Mouse (Mus musculus) stomach, embryonic 15.5 days (tissue): ENCODE measurements around the gene Nbl1. TPM values are rescaled to one million over a fixed set of nuclear protein-coding genes. Genes with fewer than 3 reads are reported as not detected.

ENCODE experiments used
- ATAC-seq: fragments of 200-750 bp; cut with Nextera tagmentation; 2 replicates; pipeline ENCODE4 v1.8.0; 2017; ENCODE audit warnings: low read depth, moderate number of reproducible peaks, moderate TSS enrichment; ENCODE audit not compliant: insufficient read depth, low FRiP score
- H3K27ac ChIP-seq: fragments of 300-500 bp; sonication (generic); 2 replicates; pipeline ENCODE4 v1.5.1; 2015; ENCODE audit warnings: mild to moderate bottlenecking, inconsistent platforms
- H3K27me3 ChIP-seq: fragments of 300-500 bp; sonication (generic); replicated peaks from 2 replicates; pipeline ENCODE4 v1.6.1; 2015; ENCODE audit warnings: inconsistent platforms
- H3K36me3 ChIP-seq: fragments of 300-500 bp; sonication (generic); 2 replicates; pipeline ENCODE4 v1.6.1; 2015; ENCODE audit warnings: inconsistent platforms
- H3K4me1 ChIP-seq: fragments of 300-500 bp; sonication (generic); 2 replicates; pipeline ENCODE4 v1.6.1; 2015; ENCODE audit warnings: inconsistent platforms
- H3K4me2 ChIP-seq: fragments of 300-500 bp; sonication (generic); 2 replicates; pipeline ENCODE4 v1.6.1; 2015; ENCODE audit warnings: mild to moderate bottlenecking, inconsistent platforms
- H3K4me3 ChIP-seq: fragments of 300-500 bp; sonication (generic); replicated peaks from 2 replicates; pipeline ENCODE4 v1.5.1; 2015; ENCODE audit warnings: inconsistent platforms
- H3K9ac ChIP-seq: fragments of 300-500 bp; sonication (generic); 2 replicates; pipeline ENCODE4 v1.6.1; 2015; ENCODE audit warnings: inconsistent platforms
- H3K9me3 ChIP-seq: fragments of 300-500 bp; sonication (generic); 2 replicates; pipeline ENCODE4 v1.6.1; 2016; ENCODE audit warnings: inconsistent platforms
- WGBS: fragments of 180-500 bp; shearing (Covaris S2); methylation state at CpG from one replicate; pipeline ENCODE4 v1.1.7; 2015; 5-methylcytosine and 5-hydroxymethylcytosine counted together
- polyA plus RNA-seq: library from polyadenylated mRNA; unstranded; fragments of >200 nt; fragmentation: Nextera tagmentation; extraction: Ambion mirVana; gene quantifications from 2 replicates; pipeline ENCODE4 v1.2.1, GENCODE M21; 2015

Nbl1 gene
- polyA plus RNA-seq, 1 experiment from 2014 or later: 64.6 TPM

DNA sequence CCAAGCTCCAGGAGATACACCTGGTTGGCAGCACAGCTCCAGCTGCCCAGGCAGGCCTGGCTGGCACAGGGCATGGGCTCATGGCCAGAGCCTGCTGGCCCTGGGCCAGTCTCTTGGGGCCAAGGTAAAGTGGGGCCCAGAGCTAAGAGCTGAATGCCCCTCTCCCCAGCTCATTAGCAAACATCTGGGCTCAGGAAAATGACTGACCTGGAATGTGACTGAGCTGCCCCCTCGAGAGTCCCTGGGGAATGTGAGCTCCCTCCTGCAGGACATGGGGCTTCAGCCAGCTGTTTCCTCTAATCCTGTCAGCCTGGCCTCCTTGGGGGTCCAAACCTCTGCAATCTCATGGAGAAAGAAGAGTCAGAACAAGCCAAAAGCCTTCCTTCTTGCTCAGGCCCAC lies 2.6 kb upstream of the Nbl1 start:
- Histone ChIP-seq H3K27me3 (peaks cover 13% of the 10 kb centered on the region; the same call in 1 of the 2 replicates), H3K36me3 (no peaks in the 10 kb centered on the region), H3K4me3 (no peak overlapping the region), H3K9me3 (no peaks in the 10 kb centered on the region), H3K27ac (peak overlapping the region; percentile 11; the same call in 1 of the 2 replicates), H3K9ac (no peak overlapping the region), H3K4me2 (no peak overlapping the region), H3K4me1 (peaks cover 34% of the 10 kb centered on the region)
- 9% methylated on average over 1 of the region's 1 CpGs for WGBS
- no peak for ATAC-seq

DNA sequence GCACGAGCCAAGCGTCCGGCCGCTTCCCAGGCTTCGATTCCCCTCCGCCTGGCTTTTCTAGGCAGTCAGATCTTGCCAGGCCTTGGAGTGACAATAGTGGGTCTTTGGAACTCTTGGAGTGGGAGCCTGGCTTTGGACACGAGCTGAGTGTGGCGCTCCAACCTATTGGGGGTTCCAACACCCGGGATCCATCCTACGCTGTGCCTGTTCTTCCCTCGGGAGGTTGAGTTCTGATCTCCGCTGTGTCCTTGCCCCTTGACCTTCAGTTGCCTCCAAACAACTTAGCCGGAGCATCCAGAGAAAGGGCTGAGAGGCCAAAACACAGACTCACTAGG lies 370 bp upstream of the Nbl1 start:
- H3K4me2 ChIP-seq: peak overlapping the region; percentile 97
- peak overlapping the region; percentile 77; the same call in 1 of the 2 replicates for H3K9ac ChIP-seq
- peaks cover 13% of the 10 kb centered on the region; the same call in 1 of the 2 replicates for H3K27me3 ChIP-seq
- H3K4me3 ChIP-seq: peak overlapping the region; percentile 74
- no peaks in the 10 kb centered on the region for H3K36me3 ChIP-seq
- WGBS: 27% methylated on average over 13 of the region's 13 CpGs
- no peaks in the 10 kb centered on the region for H3K9me3 ChIP-seq
- no peak for ATAC-seq
- H3K27ac ChIP-seq: peak overlapping the region; percentile 51; the same call in 1 of the 2 replicates
- H3K4me1 ChIP-seq: peaks cover 44% of the 10 kb centered on the region

DNA sequence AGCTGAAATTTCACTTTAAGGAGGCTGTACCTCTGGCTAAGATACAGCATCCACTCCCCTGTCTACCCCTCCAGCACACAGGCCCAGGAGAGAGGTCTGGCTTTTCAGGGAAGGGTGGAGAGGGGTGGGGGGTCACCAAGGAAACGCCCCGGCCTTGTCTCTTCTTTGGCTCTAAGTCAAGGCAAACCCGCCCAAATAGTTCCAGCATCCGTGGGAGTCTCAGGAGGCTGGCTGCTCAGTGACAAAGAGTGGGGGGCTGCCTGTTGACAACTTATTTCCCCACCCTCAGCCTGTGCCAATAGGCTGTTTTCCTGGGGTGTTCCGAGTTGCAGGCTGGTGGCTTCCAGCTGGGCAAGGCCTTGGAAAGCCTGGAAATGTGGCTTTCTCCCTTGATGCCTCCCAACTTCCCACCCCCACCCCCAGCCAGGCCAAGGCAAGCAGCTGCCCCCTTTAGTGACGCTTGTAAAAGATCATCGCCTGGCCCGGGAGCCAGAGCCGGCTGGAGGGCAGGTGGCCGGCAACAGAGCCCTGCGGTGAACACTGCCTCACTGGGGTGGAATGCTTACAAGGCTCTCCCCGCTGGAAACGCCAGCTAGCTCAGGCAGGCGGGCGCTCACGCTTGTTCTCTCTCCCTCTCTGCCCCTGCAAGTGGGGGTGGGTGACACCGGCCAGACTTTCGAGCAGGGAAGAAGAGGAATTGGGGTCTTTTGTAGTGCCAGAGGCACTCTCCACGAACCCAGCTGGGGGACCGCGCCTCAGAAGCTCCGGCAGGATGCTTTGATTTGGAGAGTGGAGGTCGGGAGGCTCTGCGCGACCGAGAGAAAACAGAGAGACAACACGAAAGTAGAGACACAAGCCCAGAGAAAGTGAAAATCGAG lies 1.1 kb downstream of the Nbl1 start:
- Histone ChIP-seq H3K27me3 (peaks cover 13% of the 10 kb centered on the region; the same call in 1 of the 2 replicates), H3K4me1 (peaks cover 46% of the 10 kb centered on the region), H3K27ac (peak overlapping the region; percentile 51; the same call in 1 of the 2 replicates), H3K4me3 (peak overlapping the region; percentile 74), H3K9me3 (no peaks in the 10 kb centered on the region), H3K36me3 (no peaks in the 10 kb centered on the region), H3K9ac (peak overlapping the region; percentile 77), H3K4me2 (peak overlapping the region; percentile 97)
- 6% methylated on average over 28 of the region's 28 CpGs for WGBS
- ATAC-seq: no peak

DNA sequence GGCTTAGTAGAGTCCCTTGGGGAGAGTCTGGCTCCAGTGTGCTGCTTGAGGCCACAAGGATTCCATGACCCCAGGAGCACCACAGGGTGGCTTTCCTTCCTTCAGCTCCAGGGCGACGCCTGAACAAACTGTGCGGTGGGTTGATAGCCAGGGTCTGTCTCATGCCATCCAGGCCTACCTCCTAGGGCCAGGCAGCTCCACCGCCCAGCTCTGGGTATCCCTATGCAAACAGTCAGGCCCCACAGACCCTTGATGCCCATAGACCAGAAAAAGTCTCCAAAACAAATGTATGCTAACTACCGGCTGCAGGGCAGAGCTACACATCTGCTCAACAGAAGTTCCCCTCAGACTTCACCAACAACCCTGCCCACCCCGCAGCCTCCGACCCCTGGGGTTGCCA lies 1.7 kb downstream of the Nbl1 start:
- WGBS: 52% methylated on average over 7 of the region's 7 CpGs
- Histone ChIP-seq H3K27me3 (peaks cover 13% of the 10 kb centered on the region; the same call in 1 of the 2 replicates), H3K9ac (no peak overlapping the region; the same call in 1 of the 2 replicates), H3K4me2 (peak overlapping the region; percentile 97), H3K4me3 (peak overlapping the region; percentile 74), H3K9me3 (no peaks in the 10 kb centered on the region), H3K36me3 (no peaks in the 10 kb centered on the region), H3K4me1 (peaks cover 41% of the 10 kb centered on the region), H3K27ac (no peak overlapping the region)
- no peak for ATAC-seq

DNA sequence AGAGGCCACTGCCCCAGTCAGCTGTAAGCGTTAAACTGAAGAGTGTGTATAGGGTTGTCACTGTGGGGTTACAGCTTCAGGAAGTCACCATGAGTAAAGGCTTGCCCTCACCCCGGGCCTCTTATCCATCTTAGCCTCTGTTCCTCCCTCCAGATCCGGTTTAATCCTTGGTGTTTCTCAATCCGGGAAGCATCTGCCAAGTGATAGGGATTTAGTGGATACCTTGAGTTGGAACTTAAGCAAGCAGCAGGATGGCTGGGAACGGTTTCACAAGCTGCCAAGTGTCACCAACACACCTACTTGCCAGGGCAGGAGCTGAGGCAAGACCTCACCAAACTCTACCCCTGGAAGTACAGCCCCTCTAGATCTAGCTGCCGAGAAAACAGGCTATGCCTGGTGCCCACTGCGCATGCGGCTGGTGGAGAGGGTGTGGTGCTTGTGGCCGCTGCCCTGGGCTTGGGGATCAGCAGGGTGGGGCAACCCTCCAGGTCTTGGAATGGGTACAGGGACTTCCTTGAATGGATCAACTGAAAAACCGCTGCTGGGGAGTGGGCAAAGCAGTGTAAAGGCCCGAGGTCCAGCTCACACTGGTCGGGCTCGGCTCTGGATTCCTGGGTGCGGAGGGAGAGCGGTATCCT lies 2.4 kb downstream of the Nbl1 start:
- H3K4me2 ChIP-seq: peak overlapping the region; percentile 97
- WGBS: 57% methylated on average over 15 of the region's 15 CpGs
- peak overlapping the region; percentile 74 for H3K4me3 ChIP-seq
- no peaks in the 10 kb centered on the region for H3K9me3 ChIP-seq
- no peak for ATAC-seq
- no peaks in the 10 kb centered on the region for H3K36me3 ChIP-seq
- H3K27ac ChIP-seq: no peak overlapping the region
- H3K4me1 ChIP-seq: peaks cover 41% of the 10 kb centered on the region
- H3K9ac ChIP-seq: no peak overlapping the region
- H3K27me3 ChIP-seq: peaks cover 13% of the 10 kb centered on the region; the same call in 1 of the 2 replicates

DNA sequence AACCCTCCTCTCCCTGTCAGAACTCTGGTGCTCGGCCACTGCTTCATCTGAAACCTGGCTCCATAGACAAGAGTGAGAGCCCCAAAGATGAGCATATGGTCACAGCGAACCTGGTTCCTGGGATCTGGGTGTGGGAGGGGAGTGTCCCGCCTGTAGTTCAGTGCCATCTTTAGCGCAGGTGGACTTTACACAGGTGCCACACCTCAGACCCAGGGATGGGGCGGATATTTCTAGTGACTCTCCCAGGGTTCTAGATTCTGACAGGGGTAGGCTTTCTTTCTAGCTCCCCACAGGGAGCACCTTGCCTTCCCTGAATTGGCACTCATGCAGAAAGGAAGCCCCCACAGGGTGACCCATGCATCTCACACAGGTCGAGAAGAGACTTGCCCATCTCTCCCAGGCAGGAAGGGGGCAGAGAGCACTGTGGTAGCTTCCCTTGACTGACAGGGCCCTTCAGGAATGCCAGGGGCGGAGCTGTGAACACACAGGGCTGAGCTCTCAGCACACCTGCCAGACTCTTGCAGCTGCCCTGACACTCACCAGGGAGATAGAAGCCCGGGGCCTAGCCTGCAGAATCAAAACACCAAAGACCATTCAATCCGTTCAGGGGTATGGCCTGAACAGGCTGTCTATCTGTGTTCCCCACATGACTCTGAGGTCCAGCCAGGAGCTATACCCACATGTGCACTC lies 3.7 kb downstream of the Nbl1 start:
- no peak for ATAC-seq
- Histone ChIP-seq H3K27ac (no peak overlapping the region), H3K36me3 (no peaks in the 10 kb centered on the region), H3K4me1 (peaks cover 38% of the 10 kb centered on the region), H3K9me3 (no peaks in the 10 kb centered on the region), H3K9ac (no peak overlapping the region), H3K4me2 (no peak overlapping the region), H3K4me3 (no peak overlapping the region), H3K27me3 (peaks cover 12% of the 10 kb centered on the region; the same call in 1 of the 2 replicates)
- 58% methylated on average over 9 of the region's 9 CpGs for WGBS

DNA sequence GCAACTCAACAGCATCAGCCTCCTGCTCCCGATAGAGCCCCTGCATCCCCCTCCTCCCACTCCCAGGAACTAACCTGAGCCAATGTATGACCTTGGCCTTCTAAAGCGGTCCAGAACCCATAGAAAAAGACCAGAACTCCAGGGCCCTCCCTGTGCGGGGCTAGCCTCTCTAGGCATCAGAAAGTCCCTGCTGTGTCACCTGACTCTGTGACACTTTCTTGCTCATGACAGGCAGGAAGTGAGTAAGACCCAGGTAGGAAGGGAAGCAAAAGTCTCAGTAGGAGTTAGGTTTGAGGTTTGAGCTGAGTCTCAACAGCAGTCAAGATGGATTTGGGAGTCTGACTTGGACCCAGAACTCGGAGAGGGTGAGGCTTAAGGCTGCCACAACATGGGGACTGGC lies 5.8 kb downstream of the Nbl1 start:
- peaks cover 34% of the 10 kb centered on the region for H3K4me1 ChIP-seq

DNA sequence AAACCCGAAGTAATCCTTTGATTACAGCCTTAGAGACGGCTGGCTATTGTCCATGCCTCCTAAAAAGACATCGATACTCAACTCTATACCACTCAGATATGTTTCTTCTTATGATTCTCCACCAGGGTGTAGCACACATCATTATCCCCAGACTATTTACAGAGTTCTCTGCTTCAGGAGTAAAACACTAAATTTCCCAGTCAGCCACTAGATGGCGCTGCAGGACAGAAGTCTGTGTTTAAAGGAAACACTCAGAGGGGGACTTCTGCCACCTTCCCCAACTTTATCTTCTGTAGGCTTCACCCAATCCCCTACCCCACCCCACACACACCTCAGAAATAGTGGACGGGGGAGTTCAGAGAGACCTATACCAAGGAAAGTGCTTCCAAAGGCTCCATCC lies 6.8 kb downstream of the Nbl1 start:
- Histone ChIP-seq H3K4me3 (no peak overlapping the region), H3K4me2 (no peak overlapping the region), H3K9ac (no peak overlapping the region), H3K27me3 (0 out of 2 replicates have a peak, but pooled peaks cover 3% of the 10 kb centered on the region), H3K27ac (no peak overlapping the region), H3K4me1 (peaks cover 25% of the 10 kb centered on the region), H3K9me3 (no peaks in the 10 kb centered on the region), H3K36me3 (no peaks in the 10 kb centered on the region)
- ATAC-seq: peak; percentile 11; the same call in 1 of the 2 replicates
- 14% methylated on average over 5 of the region's 5 CpGs for WGBS

More for the DNA sequence above, 5.8 kb downstream of the Nbl1 start:
- Histone ChIP-seq H3K4me3 (no peak overlapping the region), H3K27ac (0 out of 2 replicates have a peak overlapping the region, but pooled peaks have one; percentile 17), H3K9ac (no peak overlapping the region), H3K9me3 (no peaks in the 10 kb centered on the region), H3K36me3 (no peaks in the 10 kb centered on the region), H3K27me3 (0 out of 2 replicates have a peak, but pooled peaks cover 8% of the 10 kb centered on the region), H3K4me2 (no peak overlapping the region)
- ATAC-seq: no peak
- WGBS: 66% methylated on average over 4 of the region's 4 CpGs

DNA sequence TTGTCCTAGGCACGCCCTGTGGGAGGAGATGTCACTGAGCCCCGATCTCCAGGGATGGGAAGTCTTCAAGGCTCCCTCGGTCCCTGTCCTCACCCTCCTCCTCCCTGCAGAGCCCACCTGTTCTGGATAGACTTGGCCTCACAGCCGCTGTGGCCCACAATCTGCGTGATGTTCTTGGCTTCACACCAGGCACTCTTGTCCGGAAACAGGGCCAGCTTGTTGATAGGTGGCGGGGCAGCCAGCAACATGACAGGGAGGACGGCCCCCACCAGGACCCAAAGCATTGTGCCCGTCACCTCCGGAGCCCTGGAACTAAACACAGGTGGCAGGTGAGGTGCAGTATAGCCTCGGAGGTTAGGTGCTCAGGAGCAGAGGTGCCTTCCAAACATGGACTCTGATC lies 7.5 kb downstream of the Nbl1 start:
- WGBS: 69% methylated on average over 11 of the region's 11 CpGs
- ATAC-seq: no peak

DNA sequence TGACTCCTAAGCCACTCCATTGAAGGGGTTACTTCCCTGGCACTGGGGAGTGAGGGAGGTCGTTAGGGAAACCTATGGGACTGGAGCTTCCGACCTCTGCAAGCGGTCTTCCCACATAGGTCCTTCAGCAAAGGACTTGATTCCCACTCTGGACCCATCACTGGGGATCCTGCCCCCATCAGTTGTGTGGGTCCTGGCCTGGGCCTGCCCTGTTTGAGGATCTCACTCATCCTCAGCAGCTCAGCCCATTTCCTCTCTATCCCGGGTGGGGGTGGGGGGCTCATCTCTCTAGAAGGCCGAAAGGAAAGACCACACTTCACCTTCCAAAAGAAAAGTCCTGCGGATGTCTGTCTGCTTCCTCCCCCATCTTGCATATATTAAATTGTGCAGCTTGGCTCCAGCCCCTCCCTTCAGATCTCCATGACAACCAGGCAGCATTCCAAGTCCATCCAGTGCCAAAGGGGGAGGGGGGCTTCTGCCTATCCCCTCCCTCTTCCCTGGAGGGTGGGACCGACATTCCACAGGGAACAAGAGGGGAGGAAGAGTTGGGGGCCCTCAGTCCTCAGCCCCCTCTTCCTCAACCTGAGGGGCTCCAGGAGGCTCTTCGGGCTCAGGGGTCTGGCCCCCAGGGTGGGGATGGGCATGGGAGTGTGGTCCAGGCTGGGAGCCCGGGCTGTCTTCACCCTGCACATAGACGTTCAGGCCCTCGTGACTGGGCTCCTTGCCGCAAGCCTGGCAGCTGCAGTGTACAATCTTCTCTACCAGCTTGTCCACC lies 9.8 kb downstream of the Nbl1 start:
- peak overlapping the region; percentile 33 for H3K4me2 ChIP-seq
- WGBS: 28% methylated on average over 12 of the region's 12 CpGs
- peak; percentile 25; the same call in 1 of the 2 replicates for ATAC-seq
- H3K36me3 ChIP-seq: no peaks in the 10 kb centered on the region
- H3K9me3 ChIP-seq: no peaks in the 10 kb centered on the region
- no peaks in the 10 kb centered on the region for H3K27me3 ChIP-seq
- H3K27ac ChIP-seq: no peak overlapping the region
- H3K4me3 ChIP-seq: no peak overlapping the region
- no peak overlapping the region for H3K9ac ChIP-seq
- H3K4me1 ChIP-seq: peaks cover 7% of the 10 kb centered on the region; the same call in 1 of the 2 replicates

More for the DNA sequence above, 7.5 kb downstream of the Nbl1 start:
- Histone ChIP-seq H3K9ac (no peak overlapping the region), H3K4me1 (peaks cover 18% of the 10 kb centered on the region), H3K27ac (no peak overlapping the region), H3K9me3 (no peaks in the 10 kb centered on the region), H3K27me3 (no peaks in the 10 kb centered on the region), H3K36me3 (no peaks in the 10 kb centered on the region), H3K4me2 (no peak overlapping the region), H3K4me3 (no peak overlapping the region)
